In genomic region chr9:46433716-46434115, GRCm38 (mm10) we compare ENCODE assay signal across 22 mouse cellular contexts.
DNase-seq lines count a peak whose midpoint lies in the region; ATAC-seq and TF ChIP-seq lines count a peak whose summit lies in the region.
"Had no signal": no experiment of that assay in that cellular context is flagged by ENCODE, and none has a peak within 500 bp of the region (broad histone marks: within the 10 kb centered on the region; RNA-seq: fewer than 3 reads in every experiment).

No protein-coding gene starts in this region.

- dilution Hi-C loops in CH12.LX (cut with MboI; ENCODE audit: extremely low pct_ligation_motif_present, extremely low pct_unique_long_range_greater_than_20kb, low sequenced_read_pairs), result no loop called here

- H3K9ac ChIP-seq in hindbrain, postnatal 0 days (replicated peaks; ENCODE audit: low read length), result no peak overlapping the region
- no peak overlapping the region for H3K9ac ChIP-seq in hindbrain, embryonic 13.5 days
- no peak overlapping the region for H3K9ac ChIP-seq in liver, adult 2 months (ENCODE audit: low read depth, low read length)
- no peak overlapping the region for H3K9ac ChIP-seq in liver, postnatal 0 days (replicated peaks)
- no peak overlapping the region for H3K9ac ChIP-seq in CH12.LX (ENCODE audit: insufficient read depth, low read depth)
- H3K9ac ChIP-seq: embryonic facial prominence, embryonic 12.5 days; heart, embryonic 15.5 days; hindbrain, embryonic 14.5 days had no signal

- H3K9me3 ChIP-seq in hindbrain, postnatal 0 days (ENCODE audit: low read length), result 0 out of 2 replicates have a peak, but pooled peaks cover 3% of the 10 kb centered on the region
- peaks cover 14% of the 10 kb centered on the region for H3K9me3 ChIP-seq in hindbrain, embryonic 13.5 days
- peaks cover 5% of the 10 kb centered on the region for H3K9me3 ChIP-seq in liver, postnatal 0 days (ENCODE audit: low read length)
- H3K9me3 ChIP-seq in CH12.LX (replicated peaks; ENCODE audit: low read length), result peaks cover 17% of the 10 kb centered on the region

- no peaks in the 10 kb centered on the region for H3K36me3 ChIP-seq in hindbrain, postnatal 0 days (ENCODE audit: insufficient read depth, low read length)
- no peaks in the 10 kb centered on the region for H3K36me3 ChIP-seq in hindbrain, embryonic 13.5 days
- H3K36me3 ChIP-seq in liver, adult 2 months (ENCODE audit: control insufficient read depth, insufficient read depth, low read length), result no peaks in the 10 kb centered on the region
- no peaks in the 10 kb centered on the region for H3K36me3 ChIP-seq in liver, postnatal 0 days (replicated peaks; ENCODE audit: insufficient read depth, low read length)
- H3K36me3 ChIP-seq in CH12.LX (replicated peaks in 1 of 2; ENCODE audit: control insufficient read depth in 1 of 2, insufficient read depth in 1 of 2, low read length in 1 of 2), result no peaks in the 10 kb centered on the region
- H3K36me3 ChIP-seq: embryonic facial prominence, embryonic 12.5 days; heart, embryonic 15.5 days had no signal

- TF ChIP-seq RAD21 in CH12.LX (IDR thresholded peaks at IDR 0.05; ENCODE audit: low read depth, low read length), result peak; percentile 11

- DNase-seq in hindbrain, postnatal 0 days (ENCODE audit: low spot score), result no peak
- DNase-seq in liver, adult 2 months (ENCODE audit: extremely low read depth, low read depth, low spot score), result no peak
- no peak for DNase-seq in liver, postnatal 0 days
- no peak for DNase-seq in CH12.LX (ENCODE audit: extremely low read depth)
- peak; percentile 60 for DNase-seq in R1 (ENCODE audit: low read depth, low spot score)
- no peak for DNase-seq in spleen, adult 18-20 months
- DNase-seq in layer of hippocampus, adult 9-10 months (ENCODE audit: low spot score), result no peak
- DNase-seq: adrenal gland, adult 8-10 months; adrenal gland, postnatal 36 days; cerebellum, adult 11-12 months; cerebellum, adult 9-10 months; cerebellum, postnatal 25 days; gastrocnemius, postnatal 14 days; heart, adult 2 months; heart, postnatal 14 days had no signal

- TF ChIP-seq POLR2A in liver, adult 2 months (IDR thresholded peaks at IDR 0.05; ENCODE audit: extremely low read depth, insufficient read depth, low read length), result no peak
- no peak for TF ChIP-seq POLR2A in CH12.LX (IDR thresholded peaks at IDR 0.05; ENCODE audit: low read depth, low read length)

- H3K4me1 ChIP-seq in hindbrain, postnatal 0 days (ENCODE audit: insufficient read depth, low read length), result no peaks in the 10 kb centered on the region
- peaks cover 6% of the 10 kb centered on the region; the same call in 1 of the 2 replicates for H3K4me1 ChIP-seq in hindbrain, embryonic 13.5 days (replicated peaks)
- no peaks in the 10 kb centered on the region for H3K4me1 ChIP-seq in liver, adult 2 months (ENCODE audit: control insufficient read depth, insufficient read depth, low read length)
- no peaks in the 10 kb centered on the region for H3K4me1 ChIP-seq in liver, postnatal 0 days (ENCODE audit: insufficient read depth)
- H3K4me1 ChIP-seq in CH12.LX (ENCODE audit: control insufficient read depth in 1 of 2, insufficient read depth in 2 of 2), result no peaks in the 10 kb centered on the region
- H3K4me1 ChIP-seq: embryonic facial prominence, embryonic 12.5 days; heart, embryonic 15.5 days had no signal

- no peak overlapping the region for H3K27ac ChIP-seq in hindbrain, postnatal 0 days
- H3K27ac ChIP-seq in hindbrain, embryonic 13.5 days, result no peak overlapping the region
- no peak overlapping the region for H3K27ac ChIP-seq in liver, adult 2 months (replicated peaks; ENCODE audit: insufficient read depth, low read depth, low read length)
- H3K27ac ChIP-seq in liver, postnatal 0 days (ENCODE audit: low read depth), result no peak overlapping the region
- H3K27ac ChIP-seq in CH12.LX (ENCODE audit: insufficient read depth, low read depth), result no peak overlapping the region
- H3K27ac ChIP-seq: embryonic facial prominence, embryonic 12.5 days; heart, adult 2 months; heart, embryonic 15.5 days; hindbrain, embryonic 14.5 days had no signal

- TF ChIP-seq EP300 in liver, postnatal 0 days (IDR thresholded peaks at IDR 0.05; ENCODE audit: low read depth), result no peak
- TF ChIP-seq EP300 in CH12.LX (IDR thresholded peaks at IDR 0.05; ENCODE audit: low read length), result no peak

- peak; percentile 35 for TF ChIP-seq CTCF in hindbrain, postnatal 0 days (IDR thresholded peaks at IDR 0.05; ENCODE audit: low read depth)
- 0 out of 2 replicates have a peak, but pooled peaks have one; percentile 12 for TF ChIP-seq CTCF in liver, adult 2 months (IDR thresholded peaks at IDR 0.05; ENCODE audit: low read depth, low read length)
- no peak for TF ChIP-seq CTCF in liver, postnatal 0 days (IDR thresholded peaks at IDR 0.05; ENCODE audit: low read depth)
- TF ChIP-seq CTCF in CH12.LX (conservative IDR thresholded peaks at IDR 0.05 in 1 of 2, IDR thresholded peaks at IDR 0.05 in 1 of 2; ENCODE audit: low read depth in 2 of 2, low read length in 2 of 2), result peak in 1 of 2 experiments; percentile 33; a peak in 2 of 4 replicates

- H3K4me2 ChIP-seq in hindbrain, postnatal 0 days (ENCODE audit: low read depth, low read length), result no peak overlapping the region
- no peak overlapping the region for H3K4me2 ChIP-seq in hindbrain, embryonic 13.5 days
- no peak overlapping the region for H3K4me2 ChIP-seq in liver, postnatal 0 days (ENCODE audit: low read depth, low read length)
- no peak overlapping the region for H3K4me2 ChIP-seq in CH12.LX (ENCODE audit: insufficient read depth, low read depth, poor library complexity, severe bottlenecking)
- H3K4me2 ChIP-seq: embryonic facial prominence, embryonic 12.5 days; heart, embryonic 11.5 days; heart, embryonic 15.5 days; hindbrain, embryonic 14.5 days had no signal

- H3K4me3 ChIP-seq in hindbrain, postnatal 0 days (ENCODE audit: low read length), result no peak overlapping the region
- no peak overlapping the region for H3K4me3 ChIP-seq in hindbrain, embryonic 13.5 days
- H3K4me3 ChIP-seq in liver, adult 2 months (ENCODE audit: insufficient read depth, low read depth, low read length), result no peak overlapping the region
- H3K4me3 ChIP-seq in liver, postnatal 0 days (ENCODE audit: low read depth, low read length), result no peak overlapping the region
- no peak overlapping the region for H3K4me3 ChIP-seq in CH12.LX (replicated peaks in 1 of 3; ENCODE audit: low read depth in 2 of 3, low read length in 2 of 3, poor library complexity in 1 of 3)
- H3K4me3 ChIP-seq: embryonic facial prominence, embryonic 12.5 days; heart, adult 2 months; heart, embryonic 15.5 days had no signal

- in situ Hi-C loops in CH12.LX (cut with MboI; ENCODE audit: low pct_ligation_motif_present, low pct_unique_long_range_greater_than_20kb, low sequenced_read_pairs), result no loop called here

- no peaks in the 10 kb centered on the region for H3K79me2 ChIP-seq in liver, adult 2 months (ENCODE audit: control insufficient read depth, insufficient read depth, low read length)
- no peaks in the 10 kb centered on the region for H3K79me2 ChIP-seq in CH12.LX (replicated peaks; ENCODE audit: control insufficient read depth, extremely low read depth, insufficient read depth, poor library complexity, severe bottlenecking)

- 83% methylated on average over 5 of the region's 5 CpGs for WGBS in hindbrain, postnatal 0 days
- WGBS in hindbrain, embryonic 13.5 days, result 75% methylated on average over 5 of the region's 5 CpGs
- WGBS in liver, adult 2 months, result 69% methylated on average over 5 of the region's 5 CpGs
- WGBS in liver, postnatal 0 days (ENCODE audit: insufficient replicate concordance), result 75% methylated on average over 5 of the region's 5 CpGs

- no peak for ATAC-seq in hindbrain, postnatal 0 days
- no peak for ATAC-seq in hindbrain, embryonic 13.5 days (ENCODE audit: low FRiP score)
- ATAC-seq in liver, postnatal 0 days, result no peak
- ATAC-seq: forebrain, embryonic 16.5 days; Patski had no signal

- H3K27me3 ChIP-seq in hindbrain, postnatal 0 days (ENCODE audit: insufficient read depth, low read length), result no peaks in the 10 kb centered on the region; the same call in 1 of the 2 replicates
- H3K27me3 ChIP-seq in hindbrain, embryonic 13.5 days, result peaks cover 20% of the 10 kb centered on the region
- no peaks in the 10 kb centered on the region for H3K27me3 ChIP-seq in liver, adult 2 months (ENCODE audit: control insufficient read depth, insufficient read depth, low read length)
- H3K27me3 ChIP-seq in liver, postnatal 0 days (ENCODE audit: insufficient read depth, low read length), result 0 out of 2 replicates have a peak, but pooled peaks cover 4% of the 10 kb centered on the region
- H3K27me3 ChIP-seq in CH12.LX (replicated peaks), result no peaks in the 10 kb centered on the region
- H3K27me3 ChIP-seq: embryonic facial prominence, embryonic 12.5 days had no signal

TF ChIP-seq in CH12.LX, 34 proteins besides CTCF, POLR2A, EP300 and RAD21:
- TF ChIP-seq NRF1 (IDR thresholded peaks at IDR 0.05; ENCODE audit: low read depth, low read length) (no peak), USF2 (conservative IDR thresholded peaks at IDR 0.05; ENCODE audit: low read depth, low read length) (no peak), KAT2A (IDR thresholded peaks at IDR 0.05; ENCODE audit: insufficient replicate concordance, low read length) (no peak), MAFK (IDR thresholded peaks at IDR 0.05; ENCODE audit: insufficient replicate concordance, low read length) (no peak), MEF2A (IDR thresholded peaks at IDR 0.05; ENCODE audit: borderline replicate concordance, low read depth, low read length) (no peak), SMC3 (IDR thresholded peaks at IDR 0.05; ENCODE audit: low read depth, low read length) (peak; percentile 21), ZKSCAN1 (IDR thresholded peaks at IDR 0.05; ENCODE audit: borderline replicate concordance, low read depth, low read length) (no peak), CHD1 (IDR thresholded peaks at IDR 0.05; ENCODE audit: low read depth, low read length) (no peak), JUND (conservative IDR thresholded peaks at IDR 0.05; ENCODE audit: low read depth, low read length) (no peak)
